Mouse (Mus musculus): Measurements from ENCODE around the gene Mpzl2. TPM values are rescaled to one million over a fixed set of nuclear protein-coding genes. Genes with fewer than 3 reads are reported as not detected.

Gene Mpzl2
- total RNA-seq, 2 experiments from 2014 or later = 0.81 to 1.0 TPM

- intact Hi-C loops (cut with DNase I) = no loop called here
- no peak for DNase-seq (ENCODE audit: low spot score)
Observed at GRCm38 (mm10) chr9:45079011-45079410, 39.4 kb downstream of the Mpzl2 start, which contains the start of gene Jaml. Gene Jaml (plus strand): TSS chr9:45079183.

- intact Hi-C loops (cut with DNase I) = no loop called here
Observed at GRCm38 (mm10) chr9:45083132-45083531, 43.5 kb downstream of the Mpzl2 start.

DNA sequence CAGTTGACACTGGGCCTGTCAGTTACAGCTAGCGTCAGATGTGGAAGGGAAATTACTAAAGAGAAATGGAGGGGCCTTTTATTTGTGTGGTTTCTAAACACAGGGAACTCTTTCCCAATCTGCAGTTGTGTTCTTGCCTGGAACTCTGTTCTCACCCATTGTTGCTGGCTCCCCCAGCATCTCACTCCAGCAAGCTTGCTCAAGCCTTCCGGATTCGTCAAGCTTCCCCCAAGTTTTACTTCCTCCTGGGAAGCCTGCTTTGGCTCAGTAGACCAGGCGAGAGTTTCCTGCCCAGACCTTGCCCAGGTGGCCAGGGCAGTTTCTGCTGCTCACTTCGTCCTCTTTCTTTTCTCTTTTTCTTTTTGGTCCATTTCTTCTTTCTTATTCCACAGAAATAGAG, 45.0 kb downstream of the Mpzl2 start:
- DNase-seq (ENCODE audit: low spot score) = no peak
- intact Hi-C loops (cut with DNase I) = no loop called here

More at GRCm38 (mm10) chr9:45083132-45083531, 43.5 kb downstream of the Mpzl2 start:
- no peak for DNase-seq (ENCODE audit: low spot score)

DNA sequence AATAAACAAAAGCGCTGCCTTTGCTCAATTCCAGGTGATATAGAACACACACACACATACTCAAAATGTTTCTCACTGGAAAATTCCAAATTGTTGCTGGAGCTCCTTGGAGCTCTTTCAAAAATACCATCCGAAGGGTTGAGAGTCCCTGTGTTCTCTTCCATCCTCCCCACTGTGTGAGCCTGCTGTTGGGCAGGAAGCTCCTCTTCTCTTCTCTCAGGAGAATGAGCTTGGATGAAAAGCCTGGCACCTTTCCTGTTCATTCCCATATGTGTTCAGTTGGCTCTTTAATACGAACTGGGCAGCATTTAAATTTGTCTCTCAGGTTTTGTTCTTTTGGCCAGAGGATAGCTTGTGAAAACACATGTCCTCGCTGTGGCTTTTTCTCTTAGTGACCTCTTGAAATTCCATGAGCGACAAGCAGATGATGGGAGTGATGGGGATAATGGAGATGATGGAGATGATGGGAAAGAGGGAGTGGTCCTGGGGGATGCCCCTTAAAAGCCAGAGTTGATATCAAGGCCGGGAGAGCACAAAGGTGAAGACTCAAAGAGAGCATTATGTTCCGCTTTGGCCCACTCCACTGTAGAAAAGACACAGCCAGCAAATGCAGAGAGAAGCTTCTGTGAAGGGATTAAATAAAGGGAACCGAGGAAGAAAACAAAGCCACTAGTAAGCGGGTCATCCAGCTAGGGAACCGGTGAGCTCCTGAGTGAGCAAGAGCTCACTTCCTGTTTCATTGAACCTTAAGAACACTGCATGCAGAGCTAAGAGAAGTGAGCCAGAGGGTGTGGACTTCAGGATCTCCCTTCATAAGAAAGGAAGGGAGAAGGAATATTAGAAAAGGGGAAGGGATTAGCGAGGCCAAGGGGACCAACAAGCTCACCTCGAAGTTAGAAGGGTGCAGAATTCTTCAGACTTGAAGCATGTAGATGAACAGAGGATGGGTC, 46.4 kb downstream of the Mpzl2 start:
- intact Hi-C loops (cut with DNase I) = no loop called here
- DNase-seq (ENCODE audit: low spot score) = no peak

DNA sequence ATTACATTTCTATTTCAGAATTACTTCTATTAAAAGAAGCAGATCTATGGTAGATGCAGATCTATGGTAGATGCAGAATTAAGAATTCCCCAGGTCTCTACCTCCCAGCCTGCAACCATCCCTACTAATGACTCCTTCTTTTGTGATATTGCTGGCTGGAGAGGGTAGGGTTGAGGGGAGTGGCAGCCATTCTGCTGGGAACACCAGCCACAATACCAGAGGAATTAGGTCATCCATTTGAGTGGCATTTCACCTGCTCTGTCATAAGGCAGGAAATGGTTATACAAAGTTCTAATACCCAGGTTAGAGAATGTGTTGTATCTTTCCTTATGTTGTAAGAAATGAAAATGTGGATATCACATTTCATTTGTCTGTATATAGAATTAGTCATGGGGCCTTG, 48.4 kb downstream of the Mpzl2 start:
- DNase-seq (ENCODE audit: low spot score) = no peak
- intact Hi-C loops (cut with DNase I) = no loop called here

- no peak for DNase-seq (ENCODE audit: low spot score)
- intact Hi-C loops (cut with DNase I) = no loop called here
Observed at GRCm38 (mm10) chr9:45090811-45091210, 51.2 kb downstream of the Mpzl2 start.

- no peak for DNase-seq (ENCODE audit: low spot score)
Observed at GRCm38 (mm10) chr9:45092641-45093040, 53.0 kb downstream of the Mpzl2 start.

DNA sequence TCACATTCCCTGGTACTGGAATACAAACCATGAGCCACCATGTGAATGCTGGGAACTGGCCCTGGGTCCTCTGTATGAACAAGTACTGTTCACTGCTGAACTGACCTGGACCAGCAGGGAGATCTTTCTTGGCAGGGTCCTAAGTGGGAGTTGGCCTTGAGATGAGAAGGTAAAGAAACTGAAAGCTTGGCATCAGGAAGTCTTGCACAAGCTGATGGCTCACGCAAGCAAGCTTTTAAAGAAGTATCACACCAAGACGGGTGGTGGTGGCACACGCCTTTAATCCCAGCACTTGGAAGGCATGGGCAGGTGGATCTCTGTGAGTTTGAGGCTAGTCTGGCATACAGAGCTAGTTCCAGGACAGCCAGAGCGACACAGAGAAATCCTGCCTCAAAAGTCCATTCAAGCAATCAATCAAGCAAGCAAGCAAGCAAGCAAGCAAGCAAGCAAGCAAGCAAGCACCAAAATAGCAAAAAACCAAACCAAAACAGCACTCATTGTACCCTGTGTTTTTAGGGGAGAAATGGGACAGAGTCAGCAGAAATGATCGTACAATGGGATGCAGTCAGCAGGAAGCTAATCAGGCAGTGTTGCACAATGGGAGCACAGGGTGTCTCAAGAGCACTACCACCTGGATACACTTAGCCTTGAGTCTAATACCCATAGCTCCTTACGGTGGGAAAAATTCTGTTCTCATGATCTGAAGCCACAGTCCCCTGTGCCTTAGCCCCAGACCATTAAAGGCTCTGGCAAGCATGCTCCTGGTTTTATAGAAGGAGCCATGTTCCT, 55.7 kb downstream of the Mpzl2 start:
- intact Hi-C loops (cut with DNase I) = no loop called here
- no peak for DNase-seq (ENCODE audit: low spot score)

More at GRCm38 (mm10) chr9:45092641-45093040, 53.0 kb downstream of the Mpzl2 start:
- intact Hi-C loops (cut with DNase I) = no loop called here

GRCm38 (mm10) chr9:45097877-45098276, 58.3 kb downstream of the Mpzl2 start:
- intact Hi-C loops (cut with DNase I) = no loop called here
- no peak for DNase-seq (ENCODE audit: low spot score)

DNA sequence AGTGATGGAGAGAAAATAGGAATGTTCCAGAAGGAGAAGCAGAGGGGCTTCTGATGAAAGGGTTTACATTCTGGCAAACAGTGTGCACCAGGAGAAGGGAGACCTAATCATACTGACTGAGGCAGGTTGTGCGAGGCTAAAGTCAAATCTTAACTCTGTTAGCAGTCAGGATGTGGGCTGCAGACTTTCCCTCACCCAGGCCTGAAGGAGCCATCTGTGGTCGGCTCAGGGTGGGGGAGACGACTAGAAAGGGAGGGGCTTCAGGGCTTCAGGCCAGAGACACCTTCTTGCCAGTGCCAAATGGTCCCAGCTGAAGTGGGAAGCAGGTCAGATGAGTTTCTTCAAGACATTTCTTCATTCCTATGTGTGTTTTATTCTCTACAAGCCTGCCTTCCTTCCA, 58.8 kb downstream of the Mpzl2 start:
- intact Hi-C loops (cut with DNase I) = no loop called here
- DNase-seq (ENCODE audit: low spot score) = no peak

GRCm38 (mm10) chr9:45102528-45102927, 62.9 kb downstream of the Mpzl2 start:
- DNase-seq (ENCODE audit: low spot score) = no peak
- intact Hi-C loops (cut with DNase I) = no loop called here

DNA sequence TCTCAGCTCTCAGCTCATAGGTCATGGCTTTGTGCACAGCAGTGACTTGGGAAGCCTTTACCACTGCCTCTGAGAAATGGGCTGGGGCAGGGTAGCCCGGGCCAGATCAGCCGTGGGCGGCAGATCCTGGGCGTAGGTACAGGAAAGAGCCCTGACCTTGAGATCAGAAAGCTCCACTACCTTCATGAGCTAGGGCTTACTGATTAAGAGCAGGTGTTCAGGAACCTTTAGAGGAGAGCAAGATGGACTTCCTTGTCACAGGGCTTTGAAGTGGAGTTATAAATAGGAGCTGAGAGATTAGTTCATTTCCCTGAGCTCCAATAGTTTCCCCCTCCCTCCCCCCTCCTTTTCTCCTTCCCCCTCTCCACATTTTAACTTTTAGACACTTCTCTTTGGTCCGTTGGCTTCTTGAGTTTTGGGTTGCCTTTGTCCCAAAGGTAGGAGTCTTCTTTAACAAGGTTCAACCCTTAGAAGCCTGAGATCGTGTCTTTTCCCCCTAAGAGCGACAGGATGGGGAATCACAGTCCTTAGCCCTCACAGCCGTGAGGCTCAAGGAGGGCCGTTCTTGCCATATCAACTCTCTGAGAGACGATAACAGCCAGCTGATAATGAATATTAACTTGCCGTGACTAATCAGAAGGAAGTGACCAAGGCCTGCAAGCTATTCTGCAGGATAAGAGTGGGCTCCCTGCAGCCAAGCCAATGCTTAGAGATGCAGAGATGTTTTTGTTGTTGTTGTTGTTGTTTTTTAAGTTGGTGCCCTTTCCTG, 63.8 kb downstream of the Mpzl2 start:
- no peak for DNase-seq (ENCODE audit: low spot score)
- intact Hi-C loops (cut with DNase I) = no loop called here

Other genes with a start within 250 kb of the Mpzl2 start
- gene Tmem25, start 240.5 kb upstream of the Mpzl2 start, total RNA-seq (2021) = 10 to 100 TPM; 13.4 to 15.1 TPM
- under 1 TPM; 0.34 to 0.61 TPM for gene Ttc36, start 236.7 kb upstream of the Mpzl2 start, total RNA-seq (2021)
- gene Kmt2a, start 158.5 kb upstream of the Mpzl2 start, total RNA-seq (2021) = 10 to 100 TPM; 23.2 to 28.1 TPM
- gene Atp5l, start 119.1 kb upstream of the Mpzl2 start, total RNA-seq (2021) = 1,000 to 10,000 TPM; 1,628 to 1,660 TPM
- gene Ube4a, start 74.2 kb upstream of the Mpzl2 start, total RNA-seq (2021) = 10 to 100 TPM; 37.4 to 38.3 TPM
- not detected for gene Cd3g, start 59.4 kb upstream of the Mpzl2 start, total RNA-seq (2021)
- under 1 TPM; 0.16 to 0.34 TPM for gene Cd3d, start 58.0 kb upstream of the Mpzl2 start, total RNA-seq (2021)
- under 1 TPM; 0.36 to 0.57 TPM for gene Cd3e, start 30.2 kb upstream of the Mpzl2 start, total RNA-seq (2021)
- 1 to 10 TPM; 1.5 to 2.6 TPM for gene Mpzl3, start 15.4 kb downstream of the Mpzl2 start, total RNA-seq (2021)
- under 1 TPM; 0.26 to 0.84 TPM for gene Jaml, start 39.4 kb downstream of the Mpzl2 start, total RNA-seq (2021)
- 1 to 10 TPM; 1.1 TPM for gene Scn2b, start 78.0 kb downstream of the Mpzl2 start, total RNA-seq (2021)
- gene Scn4b, start 98.6 kb downstream of the Mpzl2 start, total RNA-seq (2021) = 1 to 10 TPM; 2.5 to 2.8 TPM
- gene BC049352, start 142.2 kb downstream of the Mpzl2 start, total RNA-seq (2021) = not detected
- not detected for gene Tmprss4, start 164.3 kb downstream of the Mpzl2 start, total RNA-seq (2021)
- gene Il10ra, start 229.3 kb downstream of the Mpzl2 start, total RNA-seq (2021) = 1 to 10 TPM; 2.2 to 2.3 TPM

Measured in heart, postnatal 25 days (tissue).